Mouse (Mus musculus) liver, embryonic 13.5 days (tissue): ENCODE results near the gene Nr3c2. TPM values are rescaled to one million over a fixed set of nuclear protein-coding genes. Genes with fewer than 3 reads are reported as not detected.

Experiments
- ATAC-seq: fragments of 200-750 bp; cut with Nextera tagmentation; 2 replicates; pipeline ENCODE4 v1.8.0; 2017; ENCODE audit warnings: low read depth, mild to moderate bottlenecking, moderate number of reproducible peaks, moderate library complexity
- DNase-seq: peaks from one replicate; pipeline ENCODE4 v3.0.0; 2022
- H3K27ac ChIP-seq: fragments of 300-500 bp; sonication (generic); 2 replicates; pipeline ENCODE4 v1.5.1; 2015; ENCODE audit warnings: moderate library complexity, mild to moderate bottlenecking, inconsistent platforms
- H3K27me3 ChIP-seq: fragments of 300-500 bp; sonication (generic); 2 replicates; pipeline ENCODE4 v1.6.1; 2015; ENCODE audit warnings: mild to moderate bottlenecking, inconsistent platforms
- H3K36me3 ChIP-seq: fragments of 300-500 bp; sonication (generic); 2 replicates; pipeline ENCODE4 v1.6.1; 2015; ENCODE audit warnings: mild to moderate bottlenecking, inconsistent platforms
- H3K4me1 ChIP-seq: fragments of 300-500 bp; sonication (generic); replicated peaks from 2 replicates; pipeline ENCODE4 v1.6.1; 2015; ENCODE audit warnings: inconsistent platforms
- H3K4me2 ChIP-seq: fragments of 300-500 bp; sonication (generic); 2 replicates; pipeline ENCODE4 v1.6.1; 2015; ENCODE audit warnings: inconsistent platforms, mild to moderate bottlenecking, moderate library complexity
- H3K4me3 ChIP-seq: fragments of 300-500 bp; sonication (generic); replicated peaks from 2 replicates; pipeline ENCODE4 v1.5.1; 2015; ENCODE audit warnings: mild to moderate bottlenecking, inconsistent platforms
- H3K9ac ChIP-seq: fragments of 300-500 bp; sonication (generic); 2 replicates; pipeline ENCODE4 v1.6.1; 2015; ENCODE audit warnings: mild to moderate bottlenecking, inconsistent platforms
- H3K9me3 ChIP-seq: fragments of 300-500 bp; sonication (generic); replicated peaks from 2 replicates; pipeline ENCODE4 v1.6.1; 2016; ENCODE audit warnings: inconsistent platforms
- WGBS: fragments of 180-500 bp; shearing (Covaris S2); methylation state at CpG from one replicate; pipeline ENCODE4 v1.1.7; 2015; ENCODE audit not compliant: insufficient replicate concordance; 5-methylcytosine and 5-hydroxymethylcytosine counted together
- polyA plus RNA-seq: library from polyadenylated mRNA; unstranded; fragments of >200 nt; fragmentation: Nextera tagmentation; extraction: Ambion mirVana; gene quantifications from 2 replicates; pipeline ENCODE4 v1.2.1, GENCODE M21; 2015

Nr3c2 gene
- polyA plus RNA-seq, 1 experiment from 2014 or later = 0.92 TPM

- Histone ChIP-seq H3K36me3 (no peaks in the 10 kb centered on the region), H3K4me3 (no peak overlapping the region), H3K27me3 (no peaks in the 10 kb centered on the region), H3K4me1 (no peaks in the 10 kb centered on the region), H3K27ac (no peak overlapping the region), H3K4me2 (no peak overlapping the region), H3K9ac (no peak overlapping the region), H3K9me3 (no peaks in the 10 kb centered on the region)
- 72% methylated on average over 4 of the region's 4 CpGs for WGBS
- DNase-seq (no peak), ATAC-seq (no peak)
These were observed 228.8 kb downstream of the Nr3c2 start for GRCm38 (mm10) chr8:77128006-77128405.

- H3K27me3 ChIP-seq = no peaks in the 10 kb centered on the region
- ATAC-seq = peak; percentile 69
- 0 out of 2 replicates have a peak, but pooled peaks cover 3% of the 10 kb centered on the region for H3K9me3 ChIP-seq
- H3K36me3 ChIP-seq = no peaks in the 10 kb centered on the region
- no peak overlapping the region for H3K4me2 ChIP-seq
- no peak overlapping the region for H3K9ac ChIP-seq
- no peaks in the 10 kb centered on the region for H3K4me1 ChIP-seq
- no peak overlapping the region for H3K27ac ChIP-seq
- WGBS = 37% methylated on average over 11 of the region's 11 CpGs
- no peak overlapping the region for H3K4me3 ChIP-seq
- DNase-seq = peak; percentile 5
These were observed 233.8 kb downstream of the Nr3c2 start for GRCm38 (mm10) chr8:77132903-77133637.

GRCm38 (mm10) chr8:77133797-77134385, 234.6 kb downstream of the Nr3c2 start:
- WGBS = 43% methylated on average over 7 of the region's 7 CpGs
- Histone ChIP-seq H3K27ac (no peak overlapping the region), H3K4me1 (no peaks in the 10 kb centered on the region), H3K36me3 (no peaks in the 10 kb centered on the region), H3K4me2 (no peak overlapping the region), H3K4me3 (no peak overlapping the region), H3K9me3 (0 out of 2 replicates have a peak, but pooled peaks cover 3% of the 10 kb centered on the region), H3K27me3 (no peaks in the 10 kb centered on the region), H3K9ac (no peak overlapping the region)
- DNase-seq (no peak), ATAC-seq (no peak)

- H3K27ac ChIP-seq = no peak overlapping the region
- H3K4me2 ChIP-seq = no peak overlapping the region
- ATAC-seq = no peak
- H3K27me3 ChIP-seq = no peaks in the 10 kb centered on the region
- no peak overlapping the region for H3K9ac ChIP-seq
- H3K4me1 ChIP-seq = no peaks in the 10 kb centered on the region
- DNase-seq = no peak
- no peak overlapping the region for H3K4me3 ChIP-seq
- H3K9me3 ChIP-seq = peaks cover 4% of the 10 kb centered on the region; the same call in 1 of the 2 replicates
- 70% methylated on average over 3 of the region's 3 CpGs for WGBS
- H3K36me3 ChIP-seq = no peaks in the 10 kb centered on the region
These were observed 246.0 kb downstream of the Nr3c2 start for GRCm38 (mm10) chr8:77145285-77145684.

GRCm38 (mm10) chr8:77154496-77154895, 255.3 kb downstream of the Nr3c2 start:
- 31% methylated on average over 3 of the region's 3 CpGs for WGBS
- Histone ChIP-seq H3K4me2 (no peak overlapping the region), H3K9ac (no peak overlapping the region), H3K27me3 (no peaks in the 10 kb centered on the region), H3K27ac (no peak overlapping the region), H3K4me3 (no peak overlapping the region), H3K4me1 (no peaks in the 10 kb centered on the region), H3K36me3 (no peaks in the 10 kb centered on the region), H3K9me3 (no peaks in the 10 kb centered on the region)
- no peak for DNase-seq
- no peak for ATAC-seq

GRCm38 (mm10) chr8:77169320-77169719, 270.1 kb downstream of the Nr3c2 start:
- H3K36me3 ChIP-seq = no peaks in the 10 kb centered on the region
- WGBS = 75% methylated on average over 6 of the region's 6 CpGs
- H3K27ac ChIP-seq = no peak overlapping the region
- no peak overlapping the region for H3K4me2 ChIP-seq
- no peak overlapping the region for H3K4me3 ChIP-seq
- no peak for ATAC-seq
- no peaks in the 10 kb centered on the region for H3K4me1 ChIP-seq
- no peaks in the 10 kb centered on the region for H3K9me3 ChIP-seq
- H3K9ac ChIP-seq = no peak overlapping the region
- no peak for DNase-seq
- H3K27me3 ChIP-seq = no peaks in the 10 kb centered on the region

- no peak for DNase-seq
- no peak overlapping the region for H3K4me2 ChIP-seq
- H3K27ac ChIP-seq = no peak overlapping the region
- 55% methylated on average over 4 of the region's 4 CpGs for WGBS
- H3K4me3 ChIP-seq = no peak overlapping the region
- no peaks in the 10 kb centered on the region for H3K27me3 ChIP-seq
- no peak for ATAC-seq
- no peaks in the 10 kb centered on the region for H3K4me1 ChIP-seq
- H3K9me3 ChIP-seq = no peaks in the 10 kb centered on the region
- no peaks in the 10 kb centered on the region for H3K36me3 ChIP-seq
- H3K9ac ChIP-seq = no peak overlapping the region
These were observed 270.7 kb downstream of the Nr3c2 start for GRCm38 (mm10) chr8:77169757-77170438.

GRCm38 (mm10) chr8:77170439-77170759, 271.2 kb downstream of the Nr3c2 start:
- no peak overlapping the region for H3K4me2 ChIP-seq
- no peaks in the 10 kb centered on the region for H3K9me3 ChIP-seq
- ATAC-seq (no peak), DNase-seq (no peak)
- H3K9ac ChIP-seq = no peak overlapping the region
- H3K4me3 ChIP-seq = no peak overlapping the region
- no peaks in the 10 kb centered on the region for H3K36me3 ChIP-seq
- no peaks in the 10 kb centered on the region for H3K4me1 ChIP-seq
- no peaks in the 10 kb centered on the region for H3K27me3 ChIP-seq
- WGBS = 75% methylated on average over 4 of the region's 4 CpGs
- no peak overlapping the region for H3K27ac ChIP-seq

GRCm38 (mm10) chr8:77173075-77173657, 273.9 kb downstream of the Nr3c2 start:
- WGBS = 66% methylated on average over 12 of the region's 12 CpGs

GRCm38 (mm10) chr8:77173736-77174135, 274.5 kb downstream of the Nr3c2 start:
- Histone ChIP-seq H3K36me3 (no peaks in the 10 kb centered on the region), H3K27me3 (no peaks in the 10 kb centered on the region), H3K9ac (no peak overlapping the region)

More at GRCm38 (mm10) chr8:77173075-77173657, 273.9 kb downstream of the Nr3c2 start:
- no peak overlapping the region for H3K4me2 ChIP-seq
- H3K36me3 ChIP-seq = no peaks in the 10 kb centered on the region
- no peaks in the 10 kb centered on the region for H3K4me1 ChIP-seq
- no peaks in the 10 kb centered on the region for H3K9me3 ChIP-seq
- no peak overlapping the region for H3K4me3 ChIP-seq
- DNase-seq (no peak), ATAC-seq (no peak)
- H3K9ac ChIP-seq = no peak overlapping the region
- no peaks in the 10 kb centered on the region for H3K27me3 ChIP-seq
- no peak overlapping the region for H3K27ac ChIP-seq

GRCm38 (mm10) chr8:77175471-77175870, 276.2 kb downstream of the Nr3c2 start:
- H3K4me1 ChIP-seq = no peaks in the 10 kb centered on the region
- no peaks in the 10 kb centered on the region for H3K9me3 ChIP-seq
- ATAC-seq = no peak
- no peak overlapping the region for H3K4me3 ChIP-seq
- DNase-seq = no peak
- H3K9ac ChIP-seq = no peak overlapping the region
- no peaks in the 10 kb centered on the region for H3K36me3 ChIP-seq
- no peaks in the 10 kb centered on the region for H3K27me3 ChIP-seq
- H3K27ac ChIP-seq = no peak overlapping the region
- WGBS = 66% methylated on average over 4 of the region's 4 CpGs
- H3K4me2 ChIP-seq = no peak overlapping the region

More at GRCm38 (mm10) chr8:77173736-77174135, 274.5 kb downstream of the Nr3c2 start:
- Histone ChIP-seq H3K4me1 (no peaks in the 10 kb centered on the region), H3K4me2 (no peak overlapping the region), H3K4me3 (no peak overlapping the region), H3K9me3 (no peaks in the 10 kb centered on the region), H3K27ac (no peak overlapping the region)
- no peak for ATAC-seq
- whole genome bisulfite sequencing = 63% methylated on average over 3 of the region's 3 CpGs
- no peak for DNase-seq
